Mouse (Mus musculus) cortical plate, adult 2 months (tissue): ENCODE measurements around the gene Cpsf7.

ENCODE experiments used
- CTCF ChIP-seq: fragments of 200-500 bp; IDR thresholded peaks from 2 replicates; pipeline ENCODE4 v1.5.1; 2011; ENCODE audit warnings: mild to moderate bottlenecking, control low read depth, low read length; ENCODE audit not compliant: insufficient read depth; ENCODE audit errors: extremely low read depth
- POLR2A ChIP-seq: fragments of 200-500 bp; IDR thresholded peaks from 2 replicates; pipeline ENCODE4 v1.6.1; 2011; ENCODE audit warnings: mild to moderate bottlenecking, low read length, control low read depth; ENCODE audit not compliant: insufficient read depth; ENCODE audit errors: extremely low read depth

DNA sequence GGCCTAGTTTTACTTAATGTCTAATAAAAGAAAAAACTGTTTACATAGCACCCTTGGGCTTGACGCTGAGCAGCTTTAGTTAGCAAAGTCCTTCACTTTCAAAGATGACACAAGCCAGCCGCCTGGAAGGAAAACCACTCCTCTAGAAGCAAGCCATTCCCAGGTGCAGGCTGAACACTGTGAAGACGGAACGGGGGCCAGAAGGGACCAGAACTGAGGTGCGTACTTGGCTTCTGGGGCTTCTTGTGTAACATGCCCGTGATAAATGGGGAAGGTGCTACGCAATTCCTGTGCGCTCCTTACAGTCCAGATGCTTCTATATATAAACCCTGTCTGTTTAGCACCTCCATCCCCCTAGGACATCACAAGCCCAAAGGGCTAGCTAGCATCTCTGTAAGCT is 24.5 kb upstream of the Cpsf7 start:
- TF ChIP-seq POLR2A (no peak), CTCF (no peak)
